Mouse (Mus musculus): ENCODE results near the gene Ice1. TPM values are rescaled to one million over a fixed set of nuclear protein-coding genes. Genes with fewer than 3 reads are reported as not detected.

Gene Ice1
- polyA plus RNA-seq, 1 experiment from 2014 or later: 31.3 TPM

DNA sequence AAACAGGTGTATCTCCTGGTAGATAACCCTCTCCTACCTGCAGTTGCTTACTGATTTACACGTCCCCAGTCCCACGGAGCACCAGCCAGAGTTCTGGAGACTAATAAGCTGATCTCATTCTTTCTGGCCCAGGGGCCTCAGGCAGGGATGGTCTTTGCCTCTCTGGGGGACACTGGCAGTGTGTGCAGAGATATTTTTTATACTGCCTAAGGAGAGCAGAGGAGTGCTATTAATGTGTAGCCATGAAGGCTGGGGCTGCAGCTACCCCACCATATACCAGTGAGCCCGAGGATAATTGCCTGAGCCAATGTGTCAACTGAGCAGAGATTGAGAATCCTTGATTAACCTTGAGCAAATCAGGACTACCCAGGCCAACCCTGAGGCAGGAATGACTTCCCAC lies 90.0 kb downstream of the Ice1 start:
- Histone ChIP-seq H3K36me3 (no peaks in the 10 kb centered on the region), H3K27ac (no peak overlapping the region), H3K4me3 (no peak overlapping the region), H3K4me1 (no peaks in the 10 kb centered on the region), H3K9me3 (no peaks in the 10 kb centered on the region), H3K9ac (no peak overlapping the region), H3K4me2 (replicated peaks) (no peak overlapping the region), H3K27me3 (no peaks in the 10 kb centered on the region)
- no peak for ATAC-seq (ENCODE audit: insufficient number of reproducible peaks, insufficient read depth, low FRiP score, low TSS enrichment)
- WGBS: 63% methylated on average over 3 of the region's 3 CpGs

GRCm38 (mm10) chr13:70545261-70545660 lies 92.2 kb downstream of the Ice1 start:
- no peaks in the 10 kb centered on the region for H3K36me3 ChIP-seq
- WGBS: 0% methylated on average over 1 of the region's 1 CpGs

DNA sequence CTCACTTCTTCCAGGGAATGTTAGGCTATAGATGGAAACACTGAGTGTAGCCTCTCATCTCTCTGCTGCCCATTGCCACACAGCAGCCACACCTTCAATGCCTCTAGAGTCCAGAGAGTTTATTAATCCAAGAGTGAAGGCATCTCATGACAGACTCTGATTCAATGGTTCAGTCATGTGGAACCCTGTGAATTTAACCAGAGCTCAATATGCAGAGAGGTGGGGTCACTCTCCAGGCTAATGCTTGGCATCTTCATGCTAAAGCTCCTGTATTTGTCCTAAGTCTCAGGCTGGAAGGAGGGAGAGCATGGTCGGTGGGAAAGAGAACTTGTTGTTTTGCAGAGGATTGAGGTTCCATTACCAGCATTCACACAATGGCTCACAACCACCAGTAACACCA lies 97.6 kb downstream of the Ice1 start:
- Histone ChIP-seq H3K27ac (no peak overlapping the region), H3K9ac (no peak overlapping the region), H3K4me3 (no peak overlapping the region), H3K4me2 (replicated peaks) (no peak overlapping the region), H3K4me1 (no peaks in the 10 kb centered on the region), H3K9me3 (no peaks in the 10 kb centered on the region), H3K27me3 (no peaks in the 10 kb centered on the region), H3K36me3 (no peaks in the 10 kb centered on the region)
- ATAC-seq (ENCODE audit: insufficient number of reproducible peaks, insufficient read depth, low FRiP score, low TSS enrichment): no peak
- WGBS: 79% methylated on average over 1 of the region's 1 CpGs

More at GRCm38 (mm10) chr13:70545261-70545660, 92.2 kb downstream of the Ice1 start:
- Histone ChIP-seq H3K4me3 (no peak overlapping the region), H3K9me3 (no peaks in the 10 kb centered on the region), H3K27ac (no peak overlapping the region), H3K9ac (no peak overlapping the region), H3K4me1 (no peaks in the 10 kb centered on the region), H3K4me2 (replicated peaks) (no peak overlapping the region), H3K27me3 (no peaks in the 10 kb centered on the region)
- ATAC-seq (ENCODE audit: insufficient number of reproducible peaks, insufficient read depth, low FRiP score, low TSS enrichment): no peak

- no peak overlapping the region for H3K4me2 ChIP-seq (replicated peaks)
- no peak for ATAC-seq (ENCODE audit: insufficient number of reproducible peaks, insufficient read depth, low FRiP score, low TSS enrichment)
- no peaks in the 10 kb centered on the region for H3K27me3 ChIP-seq
- H3K4me3 ChIP-seq: no peak overlapping the region
- H3K9ac ChIP-seq: no peak overlapping the region
- H3K27ac ChIP-seq: no peak overlapping the region
- no peaks in the 10 kb centered on the region for H3K9me3 ChIP-seq
- no peaks in the 10 kb centered on the region for H3K4me1 ChIP-seq
- no peaks in the 10 kb centered on the region for H3K36me3 ChIP-seq
- 87% methylated on average over 5 of the region's 5 CpGs for WGBS
These were observed 104.0 kb downstream of the Ice1 start for GRCm38 (mm10) chr13:70533412-70533811.

DNA sequence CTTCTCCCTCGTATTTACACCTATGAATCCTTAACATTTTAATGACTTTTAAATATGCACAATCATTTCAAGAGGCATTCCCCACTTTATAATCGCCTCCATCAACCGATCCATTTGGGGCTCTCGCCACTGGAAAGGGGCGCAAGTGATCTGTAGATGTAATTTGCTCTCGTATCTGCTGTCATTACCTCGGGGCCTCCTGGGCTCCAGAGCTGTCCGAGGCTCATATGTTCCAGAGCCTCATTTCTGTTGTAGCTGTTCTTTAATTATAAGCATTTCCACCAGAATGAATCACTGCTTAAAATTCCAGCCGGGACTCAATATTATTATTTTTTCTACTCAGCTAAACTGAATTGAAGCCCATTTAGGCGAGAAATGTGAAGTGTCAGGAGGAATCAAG lies 104.7 kb downstream of the Ice1 start:
- Histone ChIP-seq H3K27me3 (no peaks in the 10 kb centered on the region), H3K4me2 (replicated peaks) (no peak overlapping the region), H3K36me3 (no peaks in the 10 kb centered on the region), H3K9me3 (no peaks in the 10 kb centered on the region), H3K9ac (no peak overlapping the region), H3K4me1 (no peaks in the 10 kb centered on the region), H3K27ac (no peak overlapping the region), H3K4me3 (no peak overlapping the region)
- 81% methylated on average over 10 of the region's 10 CpGs for WGBS
- no peak for ATAC-seq (ENCODE audit: insufficient number of reproducible peaks, insufficient read depth, low FRiP score, low TSS enrichment)

DNA sequence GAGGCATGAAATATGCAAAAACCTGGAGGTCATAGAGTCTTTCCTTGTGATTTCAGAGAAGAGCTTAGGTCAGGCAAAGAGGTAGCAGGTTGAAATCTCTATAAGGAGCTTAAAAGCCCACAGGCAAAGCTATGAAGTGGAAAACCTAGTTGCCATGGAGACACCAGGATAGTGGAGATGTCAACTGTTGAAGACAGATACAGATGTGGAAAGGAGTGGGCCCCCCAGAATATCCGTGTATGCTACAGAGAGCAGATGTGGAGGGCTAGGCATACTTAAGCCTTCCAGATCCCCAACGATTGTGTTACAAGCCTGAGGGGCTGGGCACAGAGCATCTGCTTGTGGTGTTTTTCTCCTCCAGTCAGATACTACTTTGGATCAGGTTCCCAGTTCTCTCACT lies 119.8 kb downstream of the Ice1 start:
- H3K4me3 ChIP-seq: no peak overlapping the region
- H3K9me3 ChIP-seq: no peaks in the 10 kb centered on the region
- no peak overlapping the region for H3K9ac ChIP-seq
- 57% methylated on average over 2 of the region's 2 CpGs for WGBS
- no peaks in the 10 kb centered on the region for H3K27me3 ChIP-seq
- no peak overlapping the region for H3K4me2 ChIP-seq (replicated peaks)
- no peak overlapping the region for H3K27ac ChIP-seq
- H3K36me3 ChIP-seq: no peaks in the 10 kb centered on the region
- no peaks in the 10 kb centered on the region for H3K4me1 ChIP-seq
- ATAC-seq (ENCODE audit: insufficient number of reproducible peaks, insufficient read depth, low FRiP score, low TSS enrichment): no peak

DNA sequence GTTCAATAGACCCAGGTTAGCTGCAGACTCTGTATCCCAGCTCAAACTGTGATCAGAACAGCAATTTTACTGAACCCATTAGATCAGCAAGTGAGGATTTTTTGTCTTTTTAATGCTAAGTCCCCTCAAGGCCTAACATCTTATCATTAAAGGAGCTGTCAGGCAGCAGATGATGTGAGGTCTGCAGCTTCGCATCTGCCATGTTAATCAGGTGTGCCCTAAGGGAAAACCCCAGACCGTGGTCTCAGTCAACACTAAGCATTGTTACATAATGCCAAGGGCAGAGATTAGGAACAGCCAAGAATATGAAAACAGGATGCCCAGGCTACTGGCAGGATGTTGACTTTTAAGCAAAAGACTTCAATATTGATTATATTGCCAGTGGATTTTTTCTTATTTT lies 122.4 kb downstream of the Ice1 start:
- no peak for ATAC-seq (ENCODE audit: insufficient number of reproducible peaks, insufficient read depth, low FRiP score, low TSS enrichment)
- H3K4me1 ChIP-seq: no peaks in the 10 kb centered on the region
- 59% methylated on average over 2 of the region's 2 CpGs for WGBS
- no peak overlapping the region for H3K27ac ChIP-seq
- H3K4me3 ChIP-seq: no peak overlapping the region
- H3K36me3 ChIP-seq: no peaks in the 10 kb centered on the region
- no peaks in the 10 kb centered on the region for H3K9me3 ChIP-seq
- no peaks in the 10 kb centered on the region for H3K27me3 ChIP-seq
- no peak overlapping the region for H3K9ac ChIP-seq
- H3K4me2 ChIP-seq (replicated peaks): no peak overlapping the region

DNA sequence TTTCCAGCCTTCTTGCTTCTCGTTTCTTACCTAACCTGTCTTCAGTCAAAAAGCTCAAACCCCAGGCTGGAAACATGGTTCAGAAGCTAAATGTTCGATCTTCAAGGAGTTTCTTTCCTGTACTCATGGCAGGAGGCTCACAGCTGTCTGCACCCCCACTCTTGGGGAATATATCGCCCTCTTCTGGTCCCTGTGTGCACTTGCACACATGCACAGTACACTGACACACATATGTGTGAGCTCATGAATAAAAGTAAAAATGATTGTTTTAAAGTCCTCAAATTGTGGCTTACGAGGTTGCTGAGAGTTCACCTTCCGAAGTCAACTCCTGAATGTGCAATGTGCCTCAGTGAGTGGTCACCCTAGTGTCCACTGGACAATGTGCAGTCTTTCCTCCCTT lies 127.2 kb downstream of the Ice1 start:
- WGBS: 73% methylated on average over 5 of the region's 5 CpGs
- no peak for ATAC-seq (ENCODE audit: insufficient number of reproducible peaks, insufficient read depth, low FRiP score, low TSS enrichment)
- Histone ChIP-seq H3K4me2 (replicated peaks) (no peak overlapping the region), H3K9me3 (no peaks in the 10 kb centered on the region), H3K36me3 (no peaks in the 10 kb centered on the region), H3K27ac (no peak overlapping the region), H3K4me3 (no peak overlapping the region), H3K9ac (no peak overlapping the region), H3K4me1 (no peaks in the 10 kb centered on the region), H3K27me3 (no peaks in the 10 kb centered on the region)

DNA sequence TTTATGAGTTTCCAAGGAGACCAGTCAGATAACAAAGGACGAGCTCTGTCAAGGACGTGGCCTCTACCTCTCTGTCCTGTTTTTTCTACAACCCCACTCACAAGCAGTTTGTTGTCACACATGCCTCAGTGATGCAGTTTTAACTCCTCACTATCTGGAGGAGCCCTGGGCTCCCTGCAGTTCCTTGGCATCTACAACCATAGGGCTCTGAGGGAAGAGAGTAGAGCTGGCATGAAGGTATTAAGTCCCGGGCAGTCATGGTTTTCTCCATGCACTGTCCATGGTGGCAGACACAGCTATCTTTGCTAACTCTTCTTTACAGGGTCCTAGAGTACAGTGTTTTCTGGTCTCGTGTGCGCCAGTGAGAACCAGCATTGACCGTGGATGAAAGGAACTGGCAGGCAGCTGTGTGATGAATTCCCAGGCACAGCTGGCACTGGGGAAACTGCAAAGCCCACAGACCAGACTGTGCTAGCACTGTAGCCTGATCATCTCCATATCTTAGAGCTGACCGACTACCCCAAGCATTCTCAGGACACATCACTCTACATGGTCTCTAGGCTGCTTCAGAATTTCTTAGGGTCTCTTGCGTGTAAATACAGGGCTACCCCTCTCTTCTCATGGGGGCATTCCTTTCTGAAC lies 127.9 kb downstream of the Ice1 start:
- Histone ChIP-seq H3K9ac (no peak overlapping the region), H3K36me3 (no peaks in the 10 kb centered on the region), H3K9me3 (no peaks in the 10 kb centered on the region), H3K4me2 (replicated peaks) (no peak overlapping the region), H3K4me3 (no peak overlapping the region), H3K27me3 (no peaks in the 10 kb centered on the region), H3K4me1 (no peaks in the 10 kb centered on the region), H3K27ac (no peak overlapping the region)
- no peak for ATAC-seq (ENCODE audit: insufficient number of reproducible peaks, insufficient read depth, low FRiP score, low TSS enrichment)
- 83% methylated on average over 8 of the region's 8 CpGs for WGBS

DNA sequence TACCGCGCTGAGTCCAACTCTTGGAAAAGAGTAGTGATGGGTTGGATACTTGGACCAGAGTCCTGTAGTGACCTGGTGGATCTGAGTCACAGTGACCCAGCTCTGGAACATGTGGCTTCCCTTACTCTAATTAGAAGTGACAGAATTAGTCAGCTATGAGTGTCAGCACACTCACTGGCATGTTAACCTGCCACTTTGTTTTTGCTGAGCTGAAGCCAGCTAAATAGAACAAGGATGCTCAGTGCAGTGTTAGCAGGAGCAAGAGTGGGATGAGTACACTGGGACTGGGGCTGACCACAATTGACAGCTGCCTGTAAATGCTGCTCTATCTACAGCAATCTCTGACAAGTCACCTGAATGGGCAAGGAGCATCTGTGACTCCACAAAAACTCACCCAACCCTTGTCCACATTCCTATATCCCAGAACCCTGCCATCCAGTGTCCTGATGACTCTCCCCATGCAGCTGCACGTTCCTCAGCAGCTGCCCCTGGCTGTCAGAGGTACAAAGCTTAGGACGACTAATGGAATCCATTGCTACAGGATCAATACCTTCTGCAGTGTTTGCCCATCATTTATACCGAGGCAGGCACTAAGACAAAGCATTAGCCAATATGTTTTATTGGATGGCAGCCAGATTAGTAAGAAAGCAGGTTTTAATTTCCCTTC lies 128.6 kb downstream of the Ice1 start:
- Histone ChIP-seq H3K4me2 (replicated peaks) (no peak overlapping the region), H3K9me3 (no peaks in the 10 kb centered on the region), H3K4me3 (no peak overlapping the region), H3K36me3 (no peaks in the 10 kb centered on the region), H3K9ac (no peak overlapping the region), H3K27ac (no peak overlapping the region), H3K4me1 (no peaks in the 10 kb centered on the region), H3K27me3 (no peaks in the 10 kb centered on the region)
- 64% methylated on average over 5 of the region's 5 CpGs for WGBS
- ATAC-seq (ENCODE audit: insufficient number of reproducible peaks, insufficient read depth, low FRiP score, low TSS enrichment): no peak

Data from embryonic facial prominence, embryonic 12.5 days (tissue).